Mouse (Mus musculus) 416B (cell line): ENCODE results near the gene Map4k3.
"Not testable (repeated sequence)": the region's sequence is repeated elsewhere in the genome, so short reads cannot be mapped to it uniquely, and the experiment has no call there.

Experiments used
- DNase-seq: peaks from one replicate; pipeline ENCODE4 v3.0.0; 2011; ENCODE audit warnings: low read depth

The Map4k3 gene

DNA sequence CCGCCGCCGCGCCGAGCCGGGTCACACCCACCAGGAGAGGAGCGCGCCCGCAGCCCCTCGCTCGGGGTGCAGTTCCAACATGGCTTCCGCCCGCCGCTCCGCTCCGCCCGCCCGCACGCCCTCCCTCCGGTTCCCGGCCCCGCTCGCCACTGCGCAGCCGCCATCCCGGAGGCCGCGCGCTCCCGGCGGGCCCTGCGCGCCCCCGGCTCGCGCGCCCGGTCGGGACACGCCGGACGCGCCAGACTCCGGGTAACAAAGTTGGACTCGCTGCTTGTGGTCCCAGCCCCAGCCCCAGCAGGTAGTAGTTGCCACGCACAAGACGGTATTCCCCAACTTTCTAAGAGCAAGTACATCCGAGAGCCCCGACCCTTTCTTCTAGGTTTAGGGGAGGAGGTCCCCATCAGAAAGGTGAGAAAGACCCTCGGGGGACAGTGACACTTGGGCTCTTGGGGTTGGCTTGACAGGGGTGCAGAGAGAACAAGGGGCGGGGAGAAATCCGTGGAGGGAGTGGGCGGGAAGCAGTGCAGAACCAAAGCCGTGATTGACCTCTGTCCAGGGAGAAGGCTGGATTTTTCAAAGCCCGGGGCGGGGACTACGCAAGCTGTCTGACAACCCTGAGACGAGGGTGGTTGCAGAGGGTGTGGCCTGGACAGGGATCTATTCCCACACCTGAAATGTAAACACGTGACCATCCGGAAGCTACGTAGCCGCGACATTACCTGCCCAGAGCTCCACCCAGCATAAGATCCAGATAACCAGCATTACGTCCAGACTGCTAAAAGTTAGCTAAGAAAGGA is at the start of gene Map4k3:
TSS of gene Map4k3 (minus strand) at position 424 of the 797 bp plus-strand sequence.
- DNase-seq = peak; percentile 10

- DNase-seq = no peak
Observed at GRCm38 (mm10) chr17:80777581-80777980, 49.3 kb upstream of the Map4k3 start.

GRCm38 (mm10) chr17:80775178-80775788 is 47.0 kb upstream of the Map4k3 start:
- no peak for DNase-seq

DNA sequence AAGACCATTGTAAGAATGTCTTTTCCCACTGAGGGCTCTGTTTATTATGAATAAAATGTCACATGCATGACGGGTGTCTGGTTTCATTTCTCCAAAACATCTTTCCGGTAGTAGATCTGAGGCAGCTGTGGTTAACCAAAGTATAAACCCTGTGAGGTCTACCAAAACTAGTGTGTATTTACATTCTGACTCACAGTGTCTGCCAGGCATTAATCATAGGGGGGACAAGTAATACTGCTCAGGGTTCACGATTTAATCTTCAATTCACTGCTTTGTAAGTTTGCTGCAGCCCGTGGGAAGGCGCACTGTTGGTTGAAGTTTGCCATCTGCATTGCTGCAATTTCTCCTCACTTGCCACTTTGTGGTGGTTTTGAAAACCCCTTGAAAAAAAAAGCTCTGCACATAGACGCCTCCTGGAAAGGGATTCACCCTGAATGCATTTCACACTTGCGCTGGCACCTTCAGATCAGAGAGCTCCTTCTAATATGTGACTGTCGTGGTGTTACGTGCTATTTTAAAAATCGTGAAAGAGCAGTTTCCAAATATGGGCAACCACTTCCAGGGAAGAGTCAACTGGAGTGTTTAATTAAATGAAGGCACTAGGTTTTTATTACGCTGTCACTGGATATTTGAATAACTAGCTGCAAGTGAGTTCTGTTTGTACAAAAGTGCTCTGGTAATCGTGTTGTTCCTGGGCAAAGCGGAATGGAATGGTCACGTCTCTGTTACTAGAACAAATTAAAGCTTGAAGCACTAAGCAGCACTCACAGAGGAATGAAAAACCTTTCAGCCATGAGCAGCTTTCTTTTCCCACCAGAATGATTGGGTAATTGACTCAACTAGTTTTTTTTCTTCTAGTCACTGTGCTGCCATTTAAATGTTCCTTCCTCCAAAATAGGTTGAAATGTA is 44.5 kb upstream of the Map4k3 start:
- DNase-seq = peak; percentile 86

DNA sequence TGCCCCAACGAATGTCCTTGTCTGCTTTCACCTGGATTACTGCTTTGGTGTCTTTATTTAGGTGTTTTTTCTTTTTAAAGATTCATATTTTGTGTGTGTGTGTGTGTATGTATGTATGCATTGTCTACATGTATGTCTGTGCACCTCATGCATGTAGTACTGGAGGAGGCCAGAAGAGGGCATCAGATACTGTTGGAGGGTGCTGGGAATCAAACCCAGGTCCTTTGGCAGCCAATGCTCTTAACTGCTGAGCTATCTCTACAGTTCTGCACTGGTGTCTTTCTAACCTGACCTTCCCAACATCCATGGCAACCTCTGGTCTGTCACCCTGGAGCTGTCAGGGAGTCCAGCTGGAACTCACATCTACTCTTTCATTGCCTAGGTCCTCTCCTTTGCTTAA is 41.8 kb upstream of the Map4k3 start:
- no peak for DNase-seq

DNA sequence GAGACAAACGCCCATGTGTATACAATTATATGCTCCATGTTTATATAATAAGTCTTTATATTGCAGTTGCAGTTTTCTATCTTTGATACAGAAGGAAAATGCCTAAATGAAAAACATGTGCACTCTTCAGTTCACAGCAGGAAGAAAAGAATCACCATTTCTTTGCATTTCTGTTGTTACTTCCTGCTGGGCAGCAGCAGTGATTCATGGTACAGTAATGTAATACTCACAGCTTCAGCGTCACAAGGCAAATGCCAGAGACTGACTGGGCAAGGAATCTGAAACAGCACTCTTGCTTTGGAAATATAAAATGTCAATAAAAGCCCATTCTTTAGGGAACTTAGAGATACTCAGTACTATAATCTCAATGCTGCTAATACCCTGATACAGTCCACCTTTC is 36.9 kb upstream of the Map4k3 start:
- DNase-seq = peak; percentile 16

DNA sequence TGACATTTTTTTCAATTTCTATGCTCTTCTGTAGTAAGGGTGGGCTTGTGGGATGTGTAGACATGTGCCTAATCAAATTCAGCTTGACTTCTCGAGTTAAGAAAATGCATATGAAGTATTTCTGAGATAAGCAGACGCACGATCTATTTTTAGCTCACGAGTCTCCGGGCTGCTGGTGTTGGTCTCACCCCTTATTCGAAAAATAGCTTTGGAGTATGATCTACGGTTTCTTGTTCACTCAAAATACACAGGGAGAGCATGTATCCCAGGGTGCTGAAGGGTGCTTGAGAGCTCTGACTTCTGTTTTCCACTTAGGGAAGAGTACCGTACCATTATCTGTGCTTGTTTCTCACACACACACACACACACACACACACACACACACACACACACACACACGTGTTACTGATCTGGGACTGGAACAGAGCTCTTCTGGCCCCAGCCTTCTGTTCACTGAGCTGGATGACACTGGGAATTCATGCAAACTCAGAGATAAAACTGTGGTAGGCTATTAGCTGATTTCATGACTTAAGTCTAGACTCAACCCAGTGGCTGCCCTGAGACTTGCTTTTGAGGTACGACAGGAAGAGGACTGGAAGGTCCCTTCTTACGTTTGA is 34.9 kb upstream of the Map4k3 start:
- no peak for DNase-seq

DNA sequence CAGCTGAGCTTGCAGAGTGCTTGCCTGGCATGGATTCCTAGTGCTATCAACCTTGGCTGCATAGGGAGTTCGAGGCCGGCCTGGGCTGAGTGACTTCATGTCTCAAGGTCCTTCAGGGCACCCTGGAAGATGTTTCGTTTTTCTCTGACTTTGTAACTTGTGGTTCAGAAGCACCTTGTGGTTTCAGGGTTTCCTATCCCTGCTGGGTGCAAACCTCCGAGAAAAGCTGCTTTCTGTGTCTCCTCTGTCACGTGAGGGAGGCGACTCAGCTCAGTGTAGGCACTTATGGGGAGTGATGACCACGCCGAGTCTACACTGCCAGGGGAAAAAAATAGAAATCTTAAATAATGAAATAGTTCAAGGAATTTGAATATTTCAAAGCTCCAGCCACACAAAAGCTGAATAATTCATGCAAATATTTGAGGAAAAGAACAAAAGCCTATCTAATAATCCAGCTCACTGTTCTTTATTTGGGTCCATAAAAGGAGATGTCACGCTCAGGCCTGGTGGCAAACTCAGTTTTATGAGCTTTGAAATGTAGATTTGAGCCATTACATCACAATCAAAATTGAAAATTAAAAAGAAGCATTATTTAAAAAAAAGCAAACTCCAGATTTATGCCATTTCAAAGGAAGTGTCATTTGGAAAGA is 34.2 kb upstream of the Map4k3 start:
- peak; percentile 14 for DNase-seq

DNA sequence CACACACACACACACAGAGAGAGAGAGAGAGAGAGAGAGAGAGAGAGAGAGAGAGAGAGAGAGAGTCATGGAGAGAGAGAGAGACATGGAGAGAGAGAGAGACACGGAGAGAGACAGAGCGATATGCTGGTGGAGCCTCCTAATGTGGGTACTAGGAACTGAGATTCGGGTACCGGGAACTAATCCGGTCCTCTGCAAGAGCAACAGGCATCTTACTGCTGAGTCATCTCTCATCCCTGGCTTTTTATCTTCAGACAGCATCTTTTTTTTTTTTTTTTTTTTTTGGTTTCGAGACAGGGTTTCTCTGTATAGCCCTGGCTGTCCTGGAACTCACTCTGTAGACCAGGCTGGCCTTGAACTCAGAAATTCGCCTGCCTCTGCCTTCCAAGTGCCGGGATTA is 32.9 kb upstream of the Map4k3 start:
- not testable (repeated sequence) for DNase-seq

DNA sequence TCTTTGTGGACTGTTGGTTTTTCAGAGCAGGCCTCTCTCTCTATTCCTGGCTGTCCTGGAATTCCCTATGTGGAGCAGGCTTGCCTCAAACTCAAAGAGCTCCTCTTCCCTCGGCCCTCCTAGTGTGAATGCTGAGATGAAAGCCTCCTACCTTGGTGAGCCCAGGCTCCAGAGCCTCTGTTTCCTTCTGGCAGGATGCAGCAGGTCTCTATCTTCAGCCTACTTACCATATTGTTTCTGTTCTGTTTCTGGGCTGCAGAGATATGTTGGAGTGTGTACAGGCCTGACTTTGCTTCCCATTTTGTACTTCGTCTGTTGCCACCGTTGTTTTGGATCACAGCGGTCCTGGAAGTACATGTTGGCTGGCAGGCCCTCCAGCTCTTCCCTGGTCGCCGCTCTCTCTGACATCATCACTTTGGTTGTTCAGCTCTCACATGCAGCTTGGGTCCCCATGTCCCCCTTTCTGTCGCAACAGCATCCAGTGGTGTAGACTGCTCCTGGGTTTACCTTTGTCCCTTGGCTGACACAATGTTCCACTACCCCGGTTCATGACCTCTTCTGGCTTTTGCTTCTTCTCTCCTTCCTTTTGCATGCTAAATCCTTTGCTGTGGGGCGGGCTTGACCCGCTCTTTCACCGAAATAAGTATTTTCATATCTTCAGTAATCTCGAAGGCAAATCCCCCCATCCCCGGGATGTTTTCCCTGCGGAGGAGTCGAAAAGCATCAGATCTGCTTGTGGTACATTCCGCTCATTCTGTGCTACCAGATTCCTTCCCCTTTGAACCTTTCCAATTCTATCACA is 32.3 kb upstream of the Map4k3 start:
- no peak for DNase-seq

DNA sequence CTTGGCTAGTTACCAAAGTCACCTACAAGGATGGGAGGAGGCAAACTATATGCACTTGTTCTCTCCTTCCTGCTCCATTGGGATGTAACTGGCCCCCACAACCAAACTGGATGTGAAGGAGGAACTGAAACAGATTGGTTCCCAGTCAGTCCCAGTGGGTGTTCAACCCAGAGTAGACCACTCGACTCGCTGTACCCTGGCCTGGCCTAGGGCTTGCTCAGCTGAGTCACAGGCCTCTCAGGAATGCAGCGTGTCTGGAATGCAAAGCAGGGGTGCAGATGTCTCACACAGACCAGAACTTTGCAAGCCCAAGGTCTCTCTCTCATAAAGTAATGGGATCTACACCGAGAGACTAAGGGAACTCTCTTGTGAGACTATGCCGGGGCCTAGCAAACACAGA is 27.8 kb upstream of the Map4k3 start:
- no peak for DNase-seq

DNA sequence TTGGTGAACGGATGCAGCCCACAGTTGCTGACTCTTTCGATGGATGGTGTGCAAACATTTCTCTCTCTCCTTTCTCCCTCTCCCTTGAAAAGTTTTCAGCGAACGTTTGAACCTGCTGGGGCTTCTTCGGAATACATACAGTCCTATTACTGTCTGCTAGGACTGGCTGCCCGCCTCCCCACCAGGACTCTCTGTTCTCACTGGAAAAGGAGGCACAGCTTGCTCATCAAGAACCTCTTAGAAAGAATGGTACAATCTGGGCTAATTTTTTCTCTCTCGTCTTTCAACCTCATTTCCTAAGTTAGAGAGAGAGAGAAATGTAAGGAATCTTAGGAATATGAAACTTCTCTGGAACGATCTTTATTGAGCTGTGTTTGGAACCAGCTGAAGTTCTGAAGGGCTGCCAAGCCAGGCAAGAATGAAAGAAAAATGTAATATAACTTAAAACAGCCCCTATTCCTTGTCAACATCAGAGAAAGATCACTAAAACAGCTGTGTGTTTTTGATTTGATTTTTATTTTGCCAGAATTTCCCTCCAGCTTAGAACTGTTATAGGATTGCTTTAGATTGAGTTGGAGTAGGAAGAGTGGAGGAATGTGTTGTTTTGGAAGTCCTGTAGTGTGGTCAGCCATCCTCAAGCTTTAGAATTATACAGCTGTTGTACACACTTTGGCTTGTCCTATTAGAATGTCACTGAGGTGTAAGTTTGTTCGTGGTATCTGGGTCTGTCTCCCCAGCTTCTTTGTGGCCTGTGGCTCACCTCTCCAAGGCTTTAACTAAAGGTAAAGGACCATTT is 27.0 kb upstream of the Map4k3 start:
- DNase-seq = no peak

DNA sequence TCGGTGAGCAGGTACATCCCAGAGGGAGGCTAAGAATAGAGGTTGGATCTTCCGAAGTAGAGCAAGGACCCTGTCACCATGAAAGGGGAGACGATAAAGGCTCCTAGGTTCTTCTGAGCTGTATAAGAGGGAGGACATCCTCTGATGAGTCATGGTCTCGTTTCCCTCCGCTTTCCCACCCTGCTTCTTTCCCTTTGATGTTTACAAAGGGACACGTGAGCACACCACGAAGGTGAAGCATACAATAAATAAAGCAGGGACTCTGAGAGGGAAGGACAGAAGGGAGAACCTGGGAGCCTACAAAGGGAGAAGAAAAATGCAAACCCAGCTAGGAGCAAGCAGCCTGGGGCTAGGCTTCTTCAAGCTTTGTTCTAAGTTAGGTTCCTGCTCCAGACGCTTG is 26.3 kb upstream of the Map4k3 start:
- peak; percentile 5 for DNase-seq

DNA sequence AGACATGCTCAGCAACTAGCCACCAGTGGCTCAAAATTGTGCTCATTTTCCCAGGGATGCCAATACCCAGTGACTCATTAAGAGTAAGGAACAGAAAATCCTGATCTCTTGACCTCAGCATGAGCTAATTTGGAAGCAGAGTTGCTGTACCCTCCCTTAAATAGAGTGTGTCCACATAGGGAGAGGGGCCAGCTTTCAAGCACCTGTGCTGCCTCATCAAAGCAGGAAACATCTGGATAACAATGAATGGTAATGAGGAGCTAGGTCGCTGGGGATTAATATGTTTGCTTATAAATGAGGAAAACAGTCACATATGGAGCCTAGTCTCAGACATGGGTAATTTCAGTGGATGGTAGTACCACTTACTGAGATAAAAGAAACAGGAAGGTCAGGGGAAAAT is 24.2 kb upstream of the Map4k3 start:
- DNase-seq = no peak

- DNase-seq = no peak
Observed at GRCm38 (mm10) chr17:80739421-80739820, 11.1 kb upstream of the Map4k3 start.

GRCm38 (mm10) chr17:80734700-80735099 is 6.4 kb upstream of the Map4k3 start:
- no peak for DNase-seq

- no peak for DNase-seq
Observed at GRCm38 (mm10) chr17:80733121-80733800, 5.0 kb upstream of the Map4k3 start.

- peak; percentile 12 for DNase-seq
Observed at GRCm38 (mm10) chr17:80732256-80732655, 4.0 kb upstream of the Map4k3 start.

DNA sequence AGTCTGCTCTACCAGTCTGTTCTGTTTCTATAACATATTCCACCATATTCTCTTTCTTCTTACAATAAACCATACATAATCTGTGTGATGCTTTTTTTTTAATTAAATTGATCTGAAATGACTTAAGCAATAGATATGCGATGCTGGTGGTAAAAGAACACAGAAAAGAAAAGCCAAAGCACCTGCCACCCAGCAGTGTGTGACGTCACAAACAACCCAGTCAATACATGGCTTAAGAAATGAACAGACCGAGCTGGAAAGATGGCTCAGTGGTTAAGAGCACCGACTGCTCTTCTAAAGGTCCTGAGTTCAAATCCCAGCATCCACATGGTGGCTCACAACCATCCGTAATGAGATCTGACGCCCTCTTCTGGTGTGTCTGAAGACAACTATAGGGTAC is 2.0 kb upstream of the Map4k3 start:
- DNase-seq = not testable (repeated sequence)
